Mouse (Mus musculus): ENCODE data around the gene Vdac2.

Vdac2 gene

DNA sequence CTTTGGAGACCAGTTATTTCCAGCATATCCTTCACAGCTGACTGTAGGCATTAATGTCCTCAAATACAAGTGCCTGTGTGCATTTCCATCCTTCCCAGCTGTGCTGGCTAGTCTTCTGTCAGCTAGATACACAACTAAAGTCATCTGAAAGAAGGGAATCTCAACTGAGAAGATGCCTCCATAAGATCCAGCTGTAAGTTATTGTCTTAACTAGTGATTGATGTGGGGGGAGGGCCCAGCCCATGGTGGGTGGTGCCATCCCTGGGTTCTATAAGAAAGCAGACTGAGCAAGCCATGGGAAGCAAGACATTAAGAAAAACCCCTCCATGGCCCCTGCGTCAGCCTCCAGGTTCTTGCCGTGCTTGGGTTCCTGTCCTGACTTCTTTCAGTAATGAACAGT lies at the start of gene Vdac2:
Gene Vdac2, plus strand, starts transcription at position 301 of the 400 bp plus-strand sequence.
- DNase-seq (ENCODE audit: inconsistent age in 2 of 2, low spot score in 1 of 2) = no peak

DNA sequence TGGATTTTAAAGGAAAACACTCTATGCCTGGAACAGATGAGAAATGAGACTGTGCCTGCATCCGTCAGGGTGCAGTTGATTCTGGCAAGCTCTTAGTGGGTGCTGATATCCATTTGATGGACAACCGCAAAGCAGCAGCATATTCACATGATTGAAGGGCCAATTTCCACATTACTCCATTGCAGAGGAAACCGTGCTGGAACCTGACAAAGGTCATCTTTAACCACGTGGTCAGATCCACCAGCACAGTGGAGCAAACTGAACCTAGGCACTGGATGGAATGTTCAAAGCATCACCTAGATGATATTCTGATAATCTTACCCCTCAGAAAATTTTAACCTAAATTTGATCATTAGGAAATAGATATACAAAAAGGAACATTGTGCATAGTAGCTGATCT lies 48.8 kb upstream of the Vdac2 start:
- no peak for DNase-seq (ENCODE audit: inconsistent age in 2 of 2, low spot score in 1 of 2)

DNA sequence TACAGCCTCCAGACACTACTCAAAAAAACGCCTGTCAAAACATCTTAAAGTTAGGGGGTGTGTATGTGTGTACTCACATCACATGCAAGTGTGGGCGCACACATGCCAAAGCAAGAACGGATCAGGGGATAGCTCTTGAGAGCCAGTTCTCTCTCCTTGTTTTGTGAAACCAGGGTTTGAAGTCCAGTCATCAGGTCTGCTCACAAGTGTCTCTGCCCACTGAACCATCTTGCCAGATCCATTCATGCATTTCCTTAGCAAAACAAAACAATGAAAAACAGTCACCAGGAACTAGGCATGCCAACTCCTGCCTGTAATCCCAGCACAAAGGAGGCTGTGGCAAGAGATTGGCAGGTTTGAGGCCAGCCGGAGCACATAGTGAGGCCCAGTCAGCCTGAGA lies 38.5 kb upstream of the Vdac2 start:
- DNase-seq (ENCODE audit: inconsistent age in 2 of 2, low spot score in 1 of 2) = no peak

DNA sequence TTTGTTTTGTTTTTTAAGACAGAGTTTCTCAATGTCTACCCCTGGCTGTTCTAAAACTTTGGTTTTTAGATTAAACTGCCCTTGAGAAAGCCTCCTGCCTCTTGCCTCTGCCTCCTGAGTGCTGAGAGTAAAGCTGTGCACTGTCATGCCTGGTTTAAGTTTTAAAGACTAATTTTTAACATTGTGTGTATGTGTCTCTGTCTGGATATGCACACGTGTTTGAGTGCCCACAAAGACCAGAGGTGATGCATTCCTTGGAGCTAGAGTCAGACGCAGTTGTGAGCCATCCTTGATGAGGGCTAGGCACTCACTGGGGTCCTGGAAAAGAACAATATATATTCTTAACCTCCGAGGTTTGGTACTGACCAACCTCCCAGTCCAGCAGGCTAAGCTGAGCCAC lies 37.7 kb upstream of the Vdac2 start:
- no peak for DNase-seq (ENCODE audit: inconsistent age in 2 of 2, low spot score in 1 of 2)

DNA sequence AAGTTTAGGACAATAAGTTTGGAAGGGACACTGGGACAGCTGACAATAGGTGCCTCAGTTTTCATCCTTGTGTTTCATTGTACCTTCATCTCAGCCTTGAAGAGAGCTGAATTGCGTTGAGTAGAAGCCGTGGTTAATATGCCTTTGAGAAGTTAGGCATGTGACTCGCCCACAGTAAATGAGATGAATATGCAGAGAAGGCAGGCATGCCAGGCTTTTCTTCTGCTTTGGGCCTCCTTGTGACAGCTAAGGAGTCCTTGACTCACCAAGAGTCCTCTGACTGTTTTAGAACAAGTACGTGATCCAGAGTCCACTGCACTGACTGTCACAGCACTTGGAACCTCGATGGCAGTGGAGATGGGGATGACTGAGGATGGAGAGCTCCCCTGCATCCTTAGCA lies 36.9 kb upstream of the Vdac2 start:
- no peak for DNase-seq (ENCODE audit: inconsistent age in 2 of 2, low spot score in 1 of 2)

DNA sequence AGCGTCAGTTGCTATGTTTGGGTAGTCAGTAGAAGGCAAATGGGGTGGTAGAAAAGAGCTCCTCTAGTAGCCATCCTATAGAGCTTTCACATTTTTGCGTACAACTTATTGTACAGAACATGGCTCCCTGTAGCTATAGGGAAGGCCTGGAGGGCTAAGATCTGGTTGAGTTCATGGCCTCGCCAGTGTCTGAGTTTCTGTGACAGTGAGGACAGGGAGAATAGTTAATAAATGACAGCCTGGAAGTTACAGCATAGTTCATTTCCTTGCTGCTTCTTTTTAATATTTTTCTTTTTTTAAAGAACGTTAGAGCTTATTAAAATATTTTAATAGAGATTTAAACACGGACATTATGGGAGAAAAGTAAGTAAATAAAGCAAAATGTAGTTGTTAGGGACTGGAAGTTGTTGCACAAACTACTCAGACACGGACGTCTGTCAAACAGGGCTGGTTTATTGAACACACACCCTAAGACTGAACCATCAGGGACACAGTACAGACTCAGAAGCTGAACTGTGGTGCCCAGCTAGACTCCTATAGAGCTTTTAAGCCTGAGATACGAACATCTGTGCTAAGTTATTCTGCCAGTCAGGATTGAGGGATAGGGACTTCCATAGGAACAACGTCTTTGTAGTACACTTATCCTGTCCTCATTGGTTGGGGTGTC lies 34.3 kb upstream of the Vdac2 start:
- DNase-seq (ENCODE audit: inconsistent age in 2 of 2, low spot score in 1 of 2) = no peak

DNA sequence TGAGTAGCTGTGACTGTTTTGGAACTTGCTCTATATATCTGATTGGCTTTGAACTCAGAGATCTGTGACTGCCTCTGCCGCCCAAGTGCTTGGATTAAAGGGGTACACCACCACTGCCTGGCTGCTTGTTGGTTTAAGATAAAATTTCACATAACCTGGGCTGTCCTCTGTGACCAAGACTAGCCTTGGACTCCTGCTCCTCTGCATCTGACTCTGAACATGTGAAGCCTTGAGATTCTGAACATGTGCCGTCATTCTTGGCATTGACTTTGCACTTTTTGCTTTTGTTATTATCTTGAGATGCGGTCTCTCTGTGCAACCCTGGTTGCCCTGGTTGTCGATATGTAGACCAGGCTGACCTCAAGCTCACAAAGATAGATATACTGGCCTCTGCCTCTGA lies 33.3 kb upstream of the Vdac2 start:
- DNase-seq (ENCODE audit: inconsistent age in 2 of 2, low spot score in 1 of 2) = peak; percentile 74 to 86

DNA sequence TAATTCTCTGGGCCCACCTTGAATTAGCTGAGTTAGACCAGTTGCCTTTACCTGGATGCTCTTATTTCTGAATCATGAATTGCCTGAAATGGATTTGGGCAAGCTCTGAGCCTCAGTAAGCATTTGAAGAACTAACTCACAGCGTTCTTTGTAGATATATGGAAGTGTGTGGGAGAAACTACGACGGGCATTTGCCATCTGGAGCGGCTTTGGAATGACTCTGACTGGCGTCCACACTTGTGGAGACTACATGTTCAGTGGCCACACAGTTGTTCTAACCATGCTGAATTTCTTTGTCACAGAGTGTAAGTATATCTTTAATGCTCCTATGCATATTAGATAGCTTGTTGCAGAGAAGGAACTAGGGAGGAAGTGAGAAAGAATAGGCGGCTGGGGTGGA lies 32.8 kb upstream of the Vdac2 start:
- DNase-seq (ENCODE audit: inconsistent age in 2 of 2, low spot score in 1 of 2) = no peak

DNA sequence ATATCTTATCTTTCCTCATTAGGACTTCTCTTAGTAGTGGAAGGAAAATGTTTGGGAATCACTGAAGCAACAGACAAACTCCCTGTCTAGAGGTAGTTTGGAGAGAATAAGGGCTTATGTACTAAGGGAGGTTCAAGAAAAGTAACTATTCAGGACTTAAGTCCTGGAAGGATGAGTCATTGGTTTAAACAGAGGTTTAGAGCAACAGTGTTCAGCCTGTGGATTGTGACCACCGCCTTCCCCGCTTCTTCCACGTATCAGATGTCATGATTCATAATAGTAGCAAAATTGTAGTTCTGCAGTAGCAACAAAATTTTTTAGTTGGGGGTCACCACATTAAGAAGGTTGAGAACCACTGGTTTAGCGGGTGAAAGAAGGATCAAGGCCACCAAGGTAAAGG lies 24.4 kb upstream of the Vdac2 start:
- DNase-seq (ENCODE audit: inconsistent age in 2 of 2, low spot score in 1 of 2) = no peak

DNA sequence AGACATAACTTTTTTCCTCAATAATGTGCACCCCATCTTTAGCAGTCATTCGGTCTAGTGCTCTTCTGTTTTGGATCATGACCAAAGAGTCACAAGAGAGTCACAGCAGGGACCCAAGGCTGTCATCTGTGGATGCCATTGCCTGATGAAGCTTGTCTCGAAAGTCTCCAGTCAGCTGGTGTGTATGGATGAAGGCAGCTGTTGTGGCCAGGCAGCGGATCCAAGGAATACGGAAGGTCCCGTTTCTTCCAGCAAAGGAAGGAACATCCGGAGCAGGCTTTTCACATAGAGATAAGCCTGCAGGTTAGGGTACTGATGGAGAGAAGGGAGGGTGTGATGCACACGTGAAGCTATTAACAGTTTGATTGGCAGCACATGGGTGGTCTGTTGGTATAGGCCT lies 23.4 kb upstream of the Vdac2 start:
- DNase-seq (ENCODE audit: inconsistent age in 2 of 2, low spot score in 1 of 2) = no peak

DNA sequence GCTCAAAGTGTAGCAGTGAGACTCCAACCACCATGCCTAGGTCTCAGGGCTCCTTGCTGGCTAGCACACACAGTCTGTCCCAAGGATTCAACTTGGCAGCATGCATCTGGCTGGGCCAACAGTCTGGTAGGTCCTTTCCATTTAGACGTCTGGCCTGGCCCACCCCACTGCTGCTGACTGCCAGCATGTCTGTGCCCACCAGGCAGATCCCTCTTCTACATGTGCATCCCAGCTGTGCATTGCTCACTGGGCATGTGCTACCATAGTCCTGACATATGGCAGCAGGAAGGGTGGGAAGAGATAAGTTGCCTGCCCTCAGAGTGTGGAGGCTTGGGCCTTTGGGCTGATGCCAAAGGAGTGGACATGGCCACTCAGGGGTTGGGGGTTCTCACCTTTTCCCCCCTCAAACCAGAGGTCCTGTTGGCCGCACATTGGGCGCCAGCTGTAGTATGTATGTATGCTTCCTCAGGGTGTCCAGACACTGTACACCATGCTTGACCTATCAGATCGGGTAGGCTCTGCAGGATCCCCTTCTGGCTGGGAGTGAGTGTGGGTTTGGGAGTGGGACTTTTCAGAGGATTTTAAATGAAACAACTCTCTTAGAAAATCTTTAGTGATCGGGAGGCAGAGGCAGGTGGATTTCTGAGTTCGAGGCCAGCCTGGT lies 22.4 kb upstream of the Vdac2 start:
- DNase-seq (ENCODE audit: inconsistent age in 2 of 2, low spot score in 1 of 2) = no peak

DNA sequence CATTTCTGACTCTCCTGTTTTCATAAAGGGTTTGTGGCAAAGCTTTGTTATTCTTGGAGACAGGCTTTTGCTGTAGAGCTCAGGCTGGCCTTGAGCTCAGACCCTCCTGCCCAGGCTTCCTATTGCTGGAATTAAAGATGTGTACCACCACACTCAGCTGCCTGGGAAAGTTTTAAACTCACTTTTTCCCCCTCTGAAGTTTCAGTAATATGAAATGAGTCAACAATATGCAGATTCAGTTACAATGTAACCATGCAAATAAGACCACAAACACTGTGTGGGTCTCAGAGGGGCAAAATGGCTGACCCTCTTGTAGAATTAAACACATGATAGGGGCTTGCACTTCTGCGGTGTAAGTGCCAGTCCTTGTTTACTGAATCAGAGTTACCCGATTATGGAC lies 18.8 kb upstream of the Vdac2 start:
- no peak for DNase-seq (ENCODE audit: inconsistent age in 2 of 2, low spot score in 1 of 2)

DNA sequence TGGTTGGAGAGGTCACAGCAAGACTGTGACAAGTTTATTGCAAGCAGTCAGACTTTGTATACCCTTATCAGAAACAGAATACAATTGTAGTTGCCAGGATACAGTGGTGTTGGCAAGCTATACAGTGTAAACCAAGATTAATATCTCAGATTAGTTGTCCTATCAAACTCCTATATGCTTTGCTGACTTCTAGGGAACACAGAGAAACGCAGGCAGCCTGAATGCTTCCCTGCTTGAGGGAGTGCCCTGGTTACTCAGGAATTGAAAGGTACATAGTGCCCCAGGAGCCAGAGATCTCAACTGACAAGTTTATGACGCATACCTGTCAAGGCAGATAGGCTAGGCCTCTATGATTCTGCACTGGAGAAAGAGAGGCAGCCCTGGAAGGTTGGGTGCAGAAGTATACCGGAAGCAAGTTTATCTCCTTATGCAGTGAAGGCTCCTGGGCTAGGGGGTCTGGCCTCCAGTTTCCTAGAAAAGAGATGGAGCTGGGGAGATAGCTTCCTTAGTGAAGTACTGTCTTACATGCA lies 18.3 kb upstream of the Vdac2 start:
- DNase-seq (ENCODE audit: inconsistent age in 2 of 2, low spot score in 1 of 2) = no peak

DNA sequence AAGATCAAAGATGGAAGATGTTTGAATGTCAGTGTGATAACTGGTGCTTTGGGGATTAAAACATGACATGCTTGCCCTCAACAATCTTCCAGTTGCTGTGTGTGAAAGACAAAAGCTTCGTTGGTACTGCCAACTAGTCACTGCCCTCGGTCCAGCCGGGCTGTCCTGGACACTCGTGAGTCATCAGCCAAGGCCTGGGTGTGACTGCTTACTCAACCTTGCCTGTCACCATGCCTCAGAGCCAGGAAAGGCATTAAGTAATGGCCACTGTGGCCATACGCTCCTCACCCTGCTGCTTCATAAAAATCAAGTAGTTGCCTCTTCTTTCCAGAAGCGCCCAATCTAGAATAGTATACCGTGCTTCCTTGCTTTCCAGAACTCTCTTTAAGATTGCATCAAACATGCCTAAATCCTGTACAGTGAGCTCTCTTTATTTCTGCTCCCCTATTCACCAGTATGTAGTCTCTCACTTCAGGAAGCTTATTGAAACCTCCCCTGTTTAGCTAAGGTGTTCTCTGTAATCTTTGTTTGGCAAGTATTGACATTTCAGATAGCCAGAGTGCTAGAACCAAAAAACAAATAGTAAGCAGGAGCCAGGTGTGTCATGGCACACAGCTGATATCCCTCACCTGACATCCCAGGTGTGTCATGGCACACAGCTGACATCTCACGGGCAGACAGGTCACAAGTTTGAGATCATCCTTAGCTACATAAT lies 16.7 kb upstream of the Vdac2 start:
- peak; percentile 83 to 88 for DNase-seq (ENCODE audit: inconsistent age in 2 of 2, low spot score in 1 of 2)

DNA sequence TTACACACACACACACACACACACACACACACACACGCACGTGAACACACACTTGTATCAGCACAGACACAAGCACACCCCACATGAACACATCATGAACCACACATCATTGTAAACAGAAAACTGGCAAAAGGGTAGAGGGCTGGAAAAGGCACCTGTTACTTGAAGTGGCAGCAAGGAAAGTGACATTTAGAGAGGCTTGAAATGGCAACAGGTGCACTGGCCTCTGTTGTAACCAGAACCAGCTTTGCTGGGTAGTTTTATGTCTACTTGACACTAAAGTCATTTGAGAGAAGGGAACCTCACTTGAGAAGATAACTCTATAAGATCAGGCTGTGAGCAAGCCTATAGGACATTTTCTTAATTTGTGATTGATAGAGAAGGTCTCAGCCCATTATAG lies 15.6 kb upstream of the Vdac2 start:
- DNase-seq (ENCODE audit: inconsistent age in 2 of 2, low spot score in 1 of 2) = no peak

DNA sequence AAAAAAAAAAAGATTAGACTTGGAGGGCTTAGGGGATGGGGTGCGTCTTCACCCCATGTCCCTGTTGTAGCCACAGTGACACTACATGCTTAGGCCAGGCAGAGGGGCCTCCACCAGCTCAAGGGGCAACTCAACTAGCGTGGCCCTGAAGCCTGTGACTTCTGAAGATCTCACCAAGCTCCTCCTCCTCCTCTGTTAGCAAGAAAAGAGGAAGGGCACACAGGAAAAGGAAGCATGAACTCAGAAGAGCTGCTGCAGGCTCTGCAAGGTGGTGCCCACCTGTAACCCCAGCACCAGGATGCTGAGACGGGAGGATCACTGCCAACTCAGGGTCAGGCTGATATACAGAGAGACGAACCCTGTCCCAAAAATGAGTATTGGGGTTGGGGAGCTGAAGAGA lies 13.7 kb upstream of the Vdac2 start:
- no peak for DNase-seq (ENCODE audit: inconsistent age in 2 of 2, low spot score in 1 of 2)

DNA sequence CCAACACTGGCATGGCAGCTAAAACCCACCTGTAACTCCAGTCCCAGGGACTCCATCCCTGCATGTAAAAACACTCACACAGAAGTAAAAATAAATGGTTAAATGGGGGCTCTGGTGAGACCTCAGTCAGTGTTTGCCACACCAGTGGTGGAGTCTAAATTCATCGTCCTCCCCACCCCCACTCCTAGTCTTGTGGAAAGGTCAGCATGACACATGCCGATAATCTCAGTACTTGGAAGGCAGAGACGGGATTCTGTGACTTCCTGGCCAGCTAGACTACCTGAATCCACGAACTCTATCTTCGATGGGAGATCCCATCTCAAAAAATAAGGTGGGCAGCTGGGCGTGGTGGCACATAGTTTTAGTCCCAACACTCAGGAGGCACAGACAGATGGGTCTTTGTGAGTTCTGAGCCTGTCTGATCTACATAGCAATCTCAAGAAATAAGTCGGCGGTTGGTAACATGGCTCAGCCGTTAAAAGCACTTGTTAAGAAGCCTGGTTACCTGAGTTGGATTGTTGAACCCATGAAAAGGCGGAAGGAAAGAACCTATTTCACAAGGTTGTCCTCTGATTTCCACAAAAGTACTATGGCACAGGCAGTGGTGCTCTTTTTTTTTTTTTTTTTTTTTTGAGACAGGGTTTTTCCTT lies 13.2 kb upstream of the Vdac2 start:
- peak; percentile 49 to 74 for DNase-seq (ENCODE audit: inconsistent age in 2 of 2, low spot score in 1 of 2)

DNA sequence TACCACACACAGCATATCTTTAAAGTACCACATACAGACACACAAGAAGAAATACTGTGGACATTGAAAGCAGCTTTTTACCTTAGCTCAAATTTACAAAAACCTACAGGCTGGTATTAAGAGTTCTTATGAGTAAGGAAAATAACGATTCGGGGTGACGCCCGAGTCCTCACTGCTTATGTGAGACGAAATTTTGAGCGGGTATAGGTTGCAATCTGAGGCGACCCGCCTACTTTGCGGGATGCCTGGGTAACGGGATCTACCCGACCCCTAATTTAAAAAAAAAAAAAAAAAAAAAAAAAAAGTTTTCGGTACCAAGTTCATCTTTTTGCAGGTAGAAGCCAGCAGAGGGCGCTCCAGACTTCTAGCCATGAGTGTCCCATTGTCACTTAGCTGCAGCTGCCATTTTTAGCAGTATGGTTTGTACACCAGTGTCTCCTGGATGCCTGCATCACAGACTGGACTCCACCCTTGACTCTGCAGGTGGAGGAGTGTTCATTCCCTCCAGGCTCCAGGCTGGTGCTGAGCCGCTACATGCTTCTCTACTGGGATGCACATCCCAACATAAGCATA lies 12.4 kb upstream of the Vdac2 start:
- peak; percentile 76 to 88 for DNase-seq (ENCODE audit: inconsistent age in 2 of 2, low spot score in 1 of 2)

DNA sequence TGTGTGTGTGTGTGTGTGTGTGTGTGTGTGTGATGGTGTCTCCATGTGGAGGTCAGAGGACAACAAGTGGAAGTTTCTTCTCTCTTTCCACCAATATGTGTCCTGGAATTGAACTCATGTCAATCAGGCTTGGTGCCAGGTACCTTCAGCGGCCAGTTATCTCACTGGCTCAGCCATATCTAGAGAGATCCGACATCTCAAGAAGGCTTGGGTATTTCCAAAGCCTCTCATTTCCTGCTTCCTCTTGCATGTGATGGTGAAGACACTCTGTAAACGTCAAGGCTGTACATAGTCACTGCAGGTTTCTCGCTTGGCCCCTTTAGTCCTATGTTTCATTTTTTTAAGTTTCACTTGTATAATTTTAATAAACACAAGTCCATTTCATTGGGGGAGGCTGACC lies 11.8 kb upstream of the Vdac2 start:
- DNase-seq (ENCODE audit: inconsistent age in 2 of 2, low spot score in 1 of 2) = peak in 1 of 2 experiments; percentile 44

DNA sequence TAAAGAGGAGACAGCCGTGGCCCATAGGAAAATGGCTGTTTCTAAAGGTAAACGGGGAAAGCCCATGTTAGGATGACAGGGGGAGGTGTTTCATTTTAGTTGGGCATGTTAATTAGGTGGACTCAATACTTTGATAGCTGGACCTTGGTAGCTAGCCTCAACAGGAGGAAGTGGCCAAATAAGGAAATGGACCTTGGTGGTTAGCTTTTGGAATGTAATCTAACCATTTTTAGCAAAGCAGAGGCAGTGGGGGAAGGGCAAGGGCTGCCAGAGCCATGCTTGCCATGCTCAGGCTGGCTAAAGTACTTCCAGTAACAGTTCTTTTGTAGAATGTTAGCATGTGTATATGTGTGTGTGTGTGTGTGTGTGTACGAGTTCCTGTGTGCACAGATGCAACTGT lies 11.2 kb upstream of the Vdac2 start:
- DNase-seq (ENCODE audit: inconsistent age in 2 of 2, low spot score in 1 of 2) = peak; percentile 53 to 78

DNA sequence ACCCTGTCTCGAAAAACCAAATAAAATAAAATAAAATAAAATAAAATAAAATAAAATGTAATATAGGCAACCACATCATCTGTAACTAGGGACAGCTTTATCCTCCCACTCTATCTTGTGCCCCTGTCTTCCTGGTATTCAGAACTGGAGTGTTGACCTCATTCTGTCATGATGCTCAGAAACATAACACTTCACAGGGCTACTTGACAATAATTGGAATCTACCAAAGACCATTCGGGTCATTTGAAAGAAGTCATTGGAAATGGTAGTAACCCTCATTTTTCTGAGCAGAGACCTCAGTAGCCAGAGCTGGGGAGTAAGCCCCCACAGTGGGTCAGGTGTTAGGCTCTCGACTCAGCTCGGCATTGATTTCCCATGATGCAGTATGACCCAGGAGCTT lies 10.4 kb upstream of the Vdac2 start:
- no peak for DNase-seq (ENCODE audit: inconsistent age in 2 of 2, low spot score in 1 of 2)
